Mouse (Mus musculus): ENCODE data around the gene Zfp652.

GRCm38 (mm10) chr11:95727947-95728346, 15.5 kb downstream of the Zfp652 start:
- TF ChIP-seq POLR2A (IDR thresholded peaks at IDR 0.05; ENCODE audit: borderline replicate concordance, extremely low read depth, low read depth, low read length) (no peak), CTCF (IDR thresholded peaks at IDR 0.05; ENCODE audit: insufficient read depth, low read length) (no peak)

Measured in lung, adult 2 months (tissue).